Mouse (Mus musculus) myocyte (in vitro differentiated cells): ENCODE results near the gene Vash2.

Experiments used
- MAX ChIP-seq: IDR thresholded peaks from one replicate; pipeline ENCODE4 v1.6.1; 2011; ENCODE audit warnings: low read depth, mild to moderate bottlenecking, control low read depth
- POLR2A ChIP-seq: IDR thresholded peaks from one replicate; pipeline ENCODE4 v1.6.1; 2011; ENCODE audit warnings: low read depth, mild to moderate bottlenecking, control low read depth, moderate library complexity; ENCODE audit not compliant: insufficient read length
- POLR2AphosphoS2 ChIP-seq: IDR thresholded peaks from one replicate; pipeline ENCODE4 v1.6.1; 2011; ENCODE audit warnings: low read depth, control low read depth; ENCODE audit not compliant: insufficient read length

- no peak for TF ChIP-seq POLR2A
- TF ChIP-seq MAX = no peak
- no peak for TF ChIP-seq POLR2AphosphoS2
These were observed 4.3 kb downstream of the Vash2 start for GRCm38 (mm10) chr1:190974833-190975232.
